Mouse (Mus musculus): ENCODE measurements around the gene Gfod1.

GRCm38 (mm10) chr13:43220635-43221034 is 83.3 kb downstream of the Gfod1 start:
- no peak for TF ChIP-seq MAX (IDR thresholded peaks at IDR 0.05; ENCODE audit: low read depth)
- no peak for TF ChIP-seq TCF12 (IDR thresholded peaks at IDR 0.05; ENCODE audit: insufficient read depth, poor library complexity, severe bottlenecking)
- TF ChIP-seq E2F4 (IDR thresholded peaks at IDR 0.05; ENCODE audit: insufficient read depth), result no peak
- no peak for TF ChIP-seq POLR2A (IDR thresholded peaks at IDR 0.05; ENCODE audit: insufficient read length, low read depth)
- TF ChIP-seq SRF (IDR thresholded peaks at IDR 0.05; ENCODE audit: control insufficient read depth, insufficient read length, low read depth), result no peak
- no peak for TF ChIP-seq CEBPB (IDR thresholded peaks at IDR 0.05; ENCODE audit: insufficient read depth, poor library complexity, severe bottlenecking)
- no peak for TF ChIP-seq MYOD1 (IDR thresholded peaks at IDR 0.05; ENCODE audit: control insufficient read depth in 1 of 3, insufficient read length in 2 of 3, low read depth in 2 of 3)
- no peak for TF ChIP-seq MYOG (IDR thresholded peaks at IDR 0.05; ENCODE audit: control insufficient read depth in 1 of 3, insufficient read depth in 1 of 3, insufficient read length in 2 of 3, low read depth in 2 of 3)
- TF ChIP-seq USF1 (IDR thresholded peaks at IDR 0.05; ENCODE audit: low read depth), result no peak
- TF ChIP-seq TCF3 (IDR thresholded peaks at IDR 0.05; ENCODE audit: insufficient read length, low read depth), result no peak
- no peak for TF ChIP-seq POLR2AphosphoS2 (IDR thresholded peaks at IDR 0.05; ENCODE audit: insufficient read length, low read depth)
- TF ChIP-seq REST (IDR thresholded peaks at IDR 0.05; ENCODE audit: insufficient read depth, insufficient read length), result no peak

Data from myocyte (in vitro differentiated cells).